In genomic region chr1:87142456-87142855, GRCm38 (mm10) we compare ENCODE assay signal across 9 mouse cellular contexts. TPM values are rescaled to one million over a fixed set of nuclear protein-coding genes. Genes with fewer than 3 reads are reported as not detected.
DNase-seq lines count a peak whose midpoint lies in the region; ATAC-seq and TF ChIP-seq lines count a peak whose summit lies in the region.
"Had no signal": no experiment of that assay in that cellular context is flagged by ENCODE, and none has a peak within 500 bp of the region (broad histone marks: within the 10 kb centered on the region; RNA-seq: fewer than 3 reads in every experiment).

No protein-coding gene starts in this region.

- H3K79me2 ChIP-seq in C2C12 (ENCODE audit: control insufficient read depth, insufficient read depth), result no peaks in the 10 kb centered on the region

- H3K27ac ChIP-seq in forebrain, embryonic 15.5 days (replicated peaks), result no peak overlapping the region
- H3K27ac ChIP-seq in midbrain, embryonic 14.5 days (replicated peaks; ENCODE audit: low read depth, low read length), result no peak overlapping the region
- H3K27ac ChIP-seq in lung, postnatal 0 days (ENCODE audit: low read length), result no peak overlapping the region

- no peak overlapping the region for H3ac ChIP-seq in C2C12 (ENCODE audit: control insufficient read depth, insufficient read length, low read depth)

- WGBS in forebrain, embryonic 15.5 days, result 46% methylated on average over 9 of the region's 9 CpGs
- WGBS in midbrain, embryonic 14.5 days, result 47% methylated on average over 9 of the region's 9 CpGs
- 61% methylated on average over 9 of the region's 9 CpGs for WGBS in lung, postnatal 0 days

- no peak overlapping the region for H3K9ac ChIP-seq in forebrain, embryonic 15.5 days (replicated peaks)
- no peak overlapping the region for H3K9ac ChIP-seq in midbrain, embryonic 14.5 days (replicated peaks; ENCODE audit: low read length)
- no peak overlapping the region for H3K9ac ChIP-seq in lung, postnatal 0 days (replicated peaks; ENCODE audit: low read depth)

- TF ChIP-seq EP300 in lung, postnatal 0 days (IDR thresholded peaks at IDR 0.05), result no peak

- ATAC-seq in forebrain, embryonic 15.5 days (replicated peaks), result peak; percentile 60
- ATAC-seq in midbrain, embryonic 14.5 days (ENCODE audit: low FRiP score, low TSS enrichment), result no peak
- no peak for ATAC-seq in inflammation-experienced regulatory T-cells, adult 6 months
- no peak for ATAC-seq in lung, postnatal 0 days

- H3K4me2 ChIP-seq in forebrain, embryonic 15.5 days (replicated peaks), result no peak overlapping the region
- H3K4me2 ChIP-seq in midbrain, embryonic 14.5 days (ENCODE audit: low read length), result no peak overlapping the region
- no peak overlapping the region for H3K4me2 ChIP-seq in lung, postnatal 0 days (replicated peaks; ENCODE audit: low read depth, low read length)

- no peak overlapping the region for H3K4me3 ChIP-seq in C2C12 (ENCODE audit: insufficient read depth, poor library complexity, severe bottlenecking)
- H3K4me3 ChIP-seq in forebrain, embryonic 15.5 days, result no peak overlapping the region
- no peak overlapping the region for H3K4me3 ChIP-seq in midbrain, embryonic 14.5 days (replicated peaks; ENCODE audit: low read depth, low read length)
- no peak overlapping the region for H3K4me3 ChIP-seq in lung, postnatal 0 days (ENCODE audit: low read depth, low read length)

- H3K36me3 ChIP-seq in C2C12 (ENCODE audit: control insufficient read depth, insufficient read depth), result no peaks in the 10 kb centered on the region
- H3K36me3 ChIP-seq in forebrain, embryonic 15.5 days, result no peaks in the 10 kb centered on the region
- H3K36me3 ChIP-seq in midbrain, embryonic 14.5 days (ENCODE audit: control insufficient read depth, insufficient read depth, low read length), result no peaks in the 10 kb centered on the region
- no peaks in the 10 kb centered on the region for H3K36me3 ChIP-seq in lung, postnatal 0 days (ENCODE audit: insufficient read depth, low read length)

- no peaks in the 10 kb centered on the region for H3K9me3 ChIP-seq in forebrain, embryonic 15.5 days
- H3K9me3 ChIP-seq in midbrain, embryonic 14.5 days (ENCODE audit: control insufficient read depth, low read length), result no peaks in the 10 kb centered on the region
- no peaks in the 10 kb centered on the region for H3K9me3 ChIP-seq in lung, postnatal 0 days (ENCODE audit: low read length)

- DNase-seq in cerebellum, postnatal 36 days, result peak; percentile 14 to 26
- no peak for DNase-seq in cerebellum, postnatal 4 days (ENCODE audit: low spot score in 2 of 2)
- DNase-seq in midbrain, embryonic 14.5 days, result peak; percentile 56
- DNase-seq in B cell, adult 2 months, result no peak
- DNase-seq in lung, postnatal 0 days (ENCODE audit: low spot score), result no peak

- H3K4me1 ChIP-seq in forebrain, embryonic 15.5 days, result peaks cover 7% of the 10 kb centered on the region; the same call in 1 of the 2 replicates
- H3K4me1 ChIP-seq in midbrain, embryonic 14.5 days (ENCODE audit: control insufficient read depth, insufficient read depth, low read length), result peaks cover 14% of the 10 kb centered on the region; the same call in 1 of the 2 replicates
- H3K4me1 ChIP-seq in lung, postnatal 0 days (ENCODE audit: insufficient read depth, low read depth, low read length), result no peaks in the 10 kb centered on the region

- no peaks in the 10 kb centered on the region for H3K79me3 ChIP-seq in C2C12 (ENCODE audit: low read depth)

- H3K27me3 ChIP-seq in C2C12 (ENCODE audit: control insufficient read depth, insufficient read depth, insufficient read length), result no peaks in the 10 kb centered on the region
- no peaks in the 10 kb centered on the region for H3K27me3 ChIP-seq in forebrain, embryonic 15.5 days
- no peaks in the 10 kb centered on the region for H3K27me3 ChIP-seq in midbrain, embryonic 14.5 days (ENCODE audit: control insufficient read depth, insufficient read depth, low read length)
- H3K27me3 ChIP-seq in lung, postnatal 0 days (replicated peaks; ENCODE audit: insufficient read depth, low read length), result no peaks in the 10 kb centered on the region

- no peak for TF ChIP-seq CTCF in C2C12 (IDR thresholded peaks at IDR 0.05; ENCODE audit: control insufficient read depth, insufficient read depth, insufficient read length)
- TF ChIP-seq CTCF in lung, postnatal 0 days (IDR thresholded peaks at IDR 0.05), result no peak

TF ChIP-seq in C2C12, 6 proteins besides CTCF, POLR2A, EP300 and RAD21:
- TF ChIP-seq CEBPB (IDR thresholded peaks at IDR 0.05; ENCODE audit: low read depth) (no peak), MYOD1 (IDR thresholded peaks at IDR 0.05; ENCODE audit: control insufficient read depth, insufficient read length, low read depth) (peak; percentile 63), FOSL1 (IDR thresholded peaks at IDR 0.05; ENCODE audit: insufficient read depth, low read length, poor library complexity, severe bottlenecking) (no peak)

RNA-seq across cellular contexts. Expression of gene Ecel1, which starts 13.9 kb away (rescaled TPM):
- polyA plus RNA-seq in C2C12 (2012; fragmentation: generic; extraction: Trizol), result 0.07 TPM
- polyA plus RNA-seq in forebrain, embryonic 15.5 days (2015; fragmentation: Nextera tagmentation; extraction: Ambion mirVana), result 19.4 and 21.1 TPM in 2 replicates
- 5.1 and 5.3 TPM in 2 replicates for polyA plus RNA-seq in midbrain, embryonic 14.5 days (2014; fragmentation: Nextera tagmentation; extraction: Ambion mirVana)
- polyA plus RNA-seq in inflammation-experienced regulatory T-cells, adult 6 months (2017; shearing (Covaris generic)), result under 1 TPM in 2 of 3 experiments, not detected in 1; 0.77 to 0.88 TPM
- polyA plus RNA-seq in lung, postnatal 0 days (2015; fragmentation: Nextera tagmentation; extraction: Ambion mirVana), result 0.17 and 0.39 TPM in 2 replicates

RNA-seq across cellular contexts. Expression of gene Akp3, which starts 17.7 kb away (rescaled TPM):
- polyA plus RNA-seq in C2C12 (2012; fragmentation: generic; extraction: Trizol), result not detected
- polyA plus RNA-seq in forebrain, embryonic 15.5 days (2015; fragmentation: Nextera tagmentation; extraction: Ambion mirVana), result not detected in 2 replicates
- not detected in 2 replicates for polyA plus RNA-seq in midbrain, embryonic 14.5 days (2014; fragmentation: Nextera tagmentation; extraction: Ambion mirVana)
- polyA plus RNA-seq in inflammation-experienced regulatory T-cells, adult 6 months (2017; shearing (Covaris generic)), result not detected
- polyA plus RNA-seq in lung, postnatal 0 days (2015; fragmentation: Nextera tagmentation; extraction: Ambion mirVana), result not detected in 2 replicates
- polyA plus RNA-seq: intestine, embryonic 14.5 days had no signal

RNA-seq across cellular contexts. Expression of gene Prss56, which starts 40.7 kb away (rescaled TPM):
- 0.07 TPM for polyA plus RNA-seq in C2C12 (2012; fragmentation: generic; extraction: Trizol)
- polyA plus RNA-seq in forebrain, embryonic 15.5 days (2015; fragmentation: Nextera tagmentation; extraction: Ambion mirVana), result 0.92 and 1.2 TPM in 2 replicates
- 0.32 TPM in 1 of 2 replicates, not detected in the other for polyA plus RNA-seq in midbrain, embryonic 14.5 days (2014; fragmentation: Nextera tagmentation; extraction: Ambion mirVana)
- not detected for polyA plus RNA-seq in inflammation-experienced regulatory T-cells, adult 6 months (2017; shearing (Covaris generic))
- not detected in 2 replicates for polyA plus RNA-seq in lung, postnatal 0 days (2015; fragmentation: Nextera tagmentation; extraction: Ambion mirVana)
- polyA plus RNA-seq: intestine, embryonic 14.5 days had no signal

RNA-seq across cellular contexts. Expression of gene Alpi, which starts 41.0 kb away (rescaled TPM):
- polyA plus RNA-seq in C2C12 (2012; fragmentation: generic; extraction: Trizol), result not detected
- polyA plus RNA-seq in forebrain, embryonic 15.5 days (2015; fragmentation: Nextera tagmentation; extraction: Ambion mirVana), result not detected in 2 replicates
- polyA plus RNA-seq in midbrain, embryonic 14.5 days (2014; fragmentation: Nextera tagmentation; extraction: Ambion mirVana), result not detected in 2 replicates
- not detected for polyA plus RNA-seq in inflammation-experienced regulatory T-cells, adult 6 months (2017; shearing (Covaris generic))
- polyA plus RNA-seq in lung, postnatal 0 days (2015; fragmentation: Nextera tagmentation; extraction: Ambion mirVana), result not detected in 2 replicates

RNA-seq across cellular contexts. Expression of gene Chrnd, which starts 48.0 kb away (rescaled TPM):
- 7.4 TPM for polyA plus RNA-seq in C2C12 (2012; fragmentation: generic; extraction: Trizol)
- polyA plus RNA-seq in forebrain, embryonic 15.5 days (2015; fragmentation: Nextera tagmentation; extraction: Ambion mirVana), result not detected in 2 replicates
- not detected in 2 replicates for polyA plus RNA-seq in midbrain, embryonic 14.5 days (2014; fragmentation: Nextera tagmentation; extraction: Ambion mirVana)
- polyA plus RNA-seq in inflammation-experienced regulatory T-cells, adult 6 months (2017; shearing (Covaris generic)), result not detected
- polyA plus RNA-seq in lung, postnatal 0 days (2015; fragmentation: Nextera tagmentation; extraction: Ambion mirVana), result not detected in 2 replicates
- polyA plus RNA-seq: intestine, embryonic 14.5 days had no signal

Comparison
In these comparisons a context has a peak if more than half of its experiments do, and no peak if none do; other contexts are left out.
1. DNase-seq: peak in cerebellum, postnatal 36 days (2 of 2) and midbrain, embryonic 14.5 days (single experiment); none in cerebellum, postnatal 4 days (0 of 2), B cell, adult 2 months (0 of 2) and lung, postnatal 0 days (single experiment).